Mouse (Mus musculus) small intestine, adult 2 months (tissue): ENCODE results near the gene Sparcl1.
A peak's percentile ranks its signal among the peaks of the same experiment; 100 is the strongest.

ENCODE experiments used
- CTCF ChIP-seq: fragments of 200-500 bp; IDR thresholded peaks from 2 replicates; pipeline ENCODE4 v1.5.1; 2012; ENCODE audit warnings: low read depth, mild to moderate bottlenecking, control low read depth, inconsistent platforms, low read length, moderate library complexity, mixed read lengths; ENCODE audit not compliant: insufficient replicate concordance, insufficient read length; ENCODE audit errors: extremely low read depth
- POLR2A ChIP-seq: fragments of 200-500 bp; IDR thresholded peaks from 2 replicates; pipeline ENCODE4 v1.6.1; 2012; ENCODE audit warnings: low read depth, mild to moderate bottlenecking, control low read depth, inconsistent platforms, low read length, moderate library complexity

GRCm38 (mm10) chr5:104131544-104131943 lies 18.0 kb upstream of the Sparcl1 start:
- no peak for TF ChIP-seq POLR2A
- peak; percentile 40; the same call in 1 of the 2 replicates for TF ChIP-seq CTCF
